Mouse (Mus musculus) liver, embryonic 14.5 days (tissue): ENCODE measurements around the gene Tubgcp4.

Source experiments
- CTCF ChIP-seq: IDR thresholded peaks from 2 replicates; pipeline ENCODE4 v1.5.1; 2016; ENCODE audit warnings: antibody characterized with exemption, low read depth, control low read depth
- EP300 ChIP-seq: IDR thresholded peaks from 2 replicates; pipeline ENCODE4 v1.6.1; 2016; ENCODE audit warnings: antibody characterized with exemption, low read depth

DNA sequence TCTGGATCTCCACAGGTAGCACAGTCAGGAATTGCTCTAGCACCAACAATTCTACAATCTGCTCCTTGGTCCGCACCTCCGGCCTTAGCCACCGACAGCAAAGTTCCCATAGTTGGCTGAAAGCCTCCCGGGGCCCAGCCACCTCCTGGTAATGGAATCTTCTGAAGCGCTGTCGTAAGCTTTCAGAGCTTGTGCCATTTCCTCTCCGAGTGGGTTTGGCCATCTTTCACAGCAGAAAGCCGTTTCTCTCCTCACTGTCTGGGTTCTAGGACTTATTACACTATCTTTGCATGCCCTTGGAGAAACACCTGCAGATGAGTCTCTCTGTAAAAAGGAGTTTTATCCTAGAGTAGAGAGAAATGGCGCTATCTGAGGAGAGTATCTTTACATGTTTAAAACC is 552 bp upstream of the Tubgcp4 start:
- TF ChIP-seq CTCF (no peak), EP300 (no peak)
